Mouse (Mus musculus): Measurements from ENCODE around the gene Acoxl. TPM values are rescaled to one million over a fixed set of nuclear protein-coding genes. Genes with fewer than 3 reads are reported as not detected.

Acoxl gene
- polyA plus RNA-seq, 1 experiment, result not detected

DNA sequence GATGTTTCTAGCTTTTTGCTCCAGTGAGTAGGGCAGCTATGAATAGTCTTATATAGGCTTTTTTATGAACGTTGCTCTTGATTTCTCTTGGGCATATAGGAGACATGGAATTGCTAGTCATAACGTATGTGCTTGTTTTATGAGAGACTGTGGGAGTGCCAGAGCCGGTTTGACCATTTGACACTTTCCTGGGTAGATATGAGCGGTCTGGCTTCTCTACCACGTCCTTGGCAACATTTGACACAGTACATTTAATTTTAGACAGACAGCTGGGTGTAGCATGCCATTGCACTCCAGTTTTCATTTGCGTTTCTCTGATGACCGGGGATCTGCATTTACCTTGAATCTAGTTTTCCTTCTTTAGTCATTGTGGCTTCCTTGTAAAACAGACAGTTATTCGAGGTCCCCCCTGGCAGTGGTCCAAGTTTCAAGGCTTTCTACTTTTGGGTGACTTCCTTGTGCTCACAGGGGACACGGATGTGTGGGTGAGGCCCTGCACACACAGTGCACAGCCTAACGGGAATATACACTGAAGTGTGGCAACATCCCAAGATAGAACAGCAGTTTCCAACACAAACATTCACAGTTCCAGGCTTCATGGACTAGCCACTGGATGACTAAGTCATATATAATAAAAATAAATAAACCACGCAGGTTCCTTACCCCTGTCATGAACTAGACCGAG lies 202.5 kb downstream of the Acoxl start:
- Histone ChIP-seq H3K4me3 (replicated peaks) (no peak overlapping the region), H3K36me3 (replicated peaks; ENCODE audit: low read length) (no peaks in the 10 kb centered on the region), H3K27me3 (replicated peaks) (peaks cover 5% of the 10 kb centered on the region), H3K9me3 (peaks cover 25% of the 10 kb centered on the region), H3K4me1 (peaks cover 1% of the 10 kb centered on the region; the same call in 1 of the 2 replicates)
- TF ChIP-seq GATA1 (IDR thresholded peaks at IDR 0.05; ENCODE audit: borderline replicate concordance, low read length) (no peak), FLI1 (IDR thresholded peaks at IDR 0.05; ENCODE audit: low read length) (no peak)

- TF ChIP-seq FLI1 (IDR thresholded peaks at IDR 0.05; ENCODE audit: low read length) (no peak), GATA1 (IDR thresholded peaks at IDR 0.05; ENCODE audit: borderline replicate concordance, low read length) (no peak)
- Histone ChIP-seq H3K36me3 (replicated peaks; ENCODE audit: low read length) (no peaks in the 10 kb centered on the region), H3K4me1 (peaks cover 6% of the 10 kb centered on the region; the same call in 1 of the 2 replicates), H3K4me3 (replicated peaks) (peak overlapping the region; percentile 79), H3K9me3 (peaks cover 19% of the 10 kb centered on the region), H3K27me3 (replicated peaks) (peaks cover 2% of the 10 kb centered on the region)
Observed at GRCm38 (mm10) chr2:128046454-128046853, 207.8 kb downstream of the Acoxl start.

- Histone ChIP-seq H3K4me3 (replicated peaks) (peak overlapping the region; percentile 78), H3K27me3 (replicated peaks) (no peaks in the 10 kb centered on the region), H3K36me3 (replicated peaks; ENCODE audit: low read length) (peaks cover 12% of the 10 kb centered on the region), H3K4me1 (peaks cover 15% of the 10 kb centered on the region), H3K9me3 (peaks cover 25% of the 10 kb centered on the region)
- no peak for TF ChIP-seq FLI1 (IDR thresholded peaks at IDR 0.05; ENCODE audit: low read length)
- TF ChIP-seq GATA1 (IDR thresholded peaks at IDR 0.05; ENCODE audit: borderline replicate concordance, low read length), result no peak
Observed at GRCm38 (mm10) chr2:128054905-128055304, 216.2 kb downstream of the Acoxl start.

GRCm38 (mm10) chr2:128057872-128058271 lies 219.2 kb downstream of the Acoxl start:
- H3K36me3 ChIP-seq (replicated peaks; ENCODE audit: low read length), result peaks cover 12% of the 10 kb centered on the region
- peaks cover 25% of the 10 kb centered on the region for H3K9me3 ChIP-seq

DNA sequence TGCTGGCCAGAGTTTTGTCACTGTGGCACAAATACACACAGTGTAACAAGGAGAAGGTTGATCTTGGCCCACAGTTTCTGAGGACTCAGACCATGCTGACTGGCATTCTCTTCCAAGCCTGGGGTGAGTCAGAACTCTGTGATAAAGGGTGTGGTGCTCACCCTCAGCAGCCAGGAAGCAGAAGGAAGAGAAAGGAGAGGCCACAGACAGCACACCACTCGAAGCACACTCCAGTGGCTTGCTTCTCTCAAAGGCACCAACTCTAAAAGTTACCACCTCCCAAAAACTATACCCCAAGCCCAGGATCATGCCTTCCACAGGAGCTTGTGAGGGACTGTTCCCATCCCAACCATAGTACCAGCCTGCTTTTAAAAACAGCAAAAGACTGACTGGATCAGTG lies 220.0 kb downstream of the Acoxl start:
- Histone ChIP-seq H3K4me3 (replicated peaks) (no peak overlapping the region), H3K9me3 (peaks cover 25% of the 10 kb centered on the region)

More at GRCm38 (mm10) chr2:128057872-128058271, 219.2 kb downstream of the Acoxl start:
- peaks cover 2% of the 10 kb centered on the region for H3K27me3 ChIP-seq (replicated peaks)
- H3K4me3 ChIP-seq (replicated peaks), result no peak overlapping the region
- peaks cover 29% of the 10 kb centered on the region for H3K4me1 ChIP-seq
- TF ChIP-seq GATA1 (IDR thresholded peaks at IDR 0.05; ENCODE audit: borderline replicate concordance, low read length), result no peak
- no peak for TF ChIP-seq FLI1 (IDR thresholded peaks at IDR 0.05; ENCODE audit: low read length)

GRCm38 (mm10) chr2:128060213-128060612 lies 221.5 kb downstream of the Acoxl start:
- peaks cover 28% of the 10 kb centered on the region for H3K4me1 ChIP-seq
- no peak overlapping the region for H3K4me3 ChIP-seq (replicated peaks)
- H3K27me3 ChIP-seq (replicated peaks), result peaks cover 13% of the 10 kb centered on the region
- TF ChIP-seq FLI1 (IDR thresholded peaks at IDR 0.05; ENCODE audit: low read length) (no peak), GATA1 (IDR thresholded peaks at IDR 0.05; ENCODE audit: borderline replicate concordance, low read length) (no peak)
- peaks cover 15% of the 10 kb centered on the region for H3K9me3 ChIP-seq
- H3K36me3 ChIP-seq (replicated peaks; ENCODE audit: low read length), result peaks cover 8% of the 10 kb centered on the region

More for the DNA sequence above, 220.0 kb downstream of the Acoxl start:
- no peak for TF ChIP-seq GATA1 (IDR thresholded peaks at IDR 0.05; ENCODE audit: borderline replicate concordance, low read length)
- no peak for TF ChIP-seq FLI1 (IDR thresholded peaks at IDR 0.05; ENCODE audit: low read length)
- peaks cover 12% of the 10 kb centered on the region for H3K36me3 ChIP-seq (replicated peaks; ENCODE audit: low read length)
- peaks cover 5% of the 10 kb centered on the region for H3K27me3 ChIP-seq (replicated peaks)
- H3K4me1 ChIP-seq, result peaks cover 34% of the 10 kb centered on the region

- Histone ChIP-seq H3K9me3 (peaks cover 10% of the 10 kb centered on the region; the same call in 1 of the 2 replicates), H3K27me3 (replicated peaks) (peaks cover 13% of the 10 kb centered on the region), H3K36me3 (replicated peaks; ENCODE audit: low read length) (peaks cover 2% of the 10 kb centered on the region), H3K4me1 (peaks cover 30% of the 10 kb centered on the region), H3K4me3 (replicated peaks) (no peak overlapping the region)
- no peak for TF ChIP-seq GATA1 (IDR thresholded peaks at IDR 0.05; ENCODE audit: borderline replicate concordance, low read length)
- no peak for TF ChIP-seq FLI1 (IDR thresholded peaks at IDR 0.05; ENCODE audit: low read length)
Observed at GRCm38 (mm10) chr2:128060680-128061287, 222.1 kb downstream of the Acoxl start.

DNA sequence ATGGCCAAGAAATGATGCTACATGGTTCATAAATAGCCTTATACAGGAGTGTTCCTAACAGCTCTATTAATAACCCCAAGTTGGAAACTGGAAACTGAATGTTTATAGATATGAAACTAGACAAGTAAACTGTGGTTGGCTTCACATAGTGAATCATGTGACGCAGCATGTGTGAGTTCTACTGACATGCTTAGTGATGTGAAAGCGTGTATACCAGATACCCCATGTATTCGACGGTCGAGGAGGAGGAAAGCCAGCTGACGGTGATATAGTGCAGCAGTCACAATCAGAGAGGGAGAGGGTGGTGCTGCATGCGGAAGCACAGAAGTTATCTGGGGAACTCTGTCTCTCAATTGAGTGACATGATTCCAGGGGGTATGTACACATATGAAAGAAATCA lies 222.8 kb downstream of the Acoxl start:
- TF ChIP-seq FLI1 (IDR thresholded peaks at IDR 0.05; ENCODE audit: low read length), result no peak
- TF ChIP-seq GATA1 (IDR thresholded peaks at IDR 0.05; ENCODE audit: borderline replicate concordance, low read length), result no peak
- no peaks in the 10 kb centered on the region for H3K36me3 ChIP-seq (replicated peaks; ENCODE audit: low read length)
- peaks cover 37% of the 10 kb centered on the region for H3K4me1 ChIP-seq
- H3K4me3 ChIP-seq (replicated peaks), result no peak overlapping the region
- H3K27me3 ChIP-seq (replicated peaks), result peaks cover 13% of the 10 kb centered on the region
- peaks cover 10% of the 10 kb centered on the region; the same call in 1 of the 2 replicates for H3K9me3 ChIP-seq

DNA sequence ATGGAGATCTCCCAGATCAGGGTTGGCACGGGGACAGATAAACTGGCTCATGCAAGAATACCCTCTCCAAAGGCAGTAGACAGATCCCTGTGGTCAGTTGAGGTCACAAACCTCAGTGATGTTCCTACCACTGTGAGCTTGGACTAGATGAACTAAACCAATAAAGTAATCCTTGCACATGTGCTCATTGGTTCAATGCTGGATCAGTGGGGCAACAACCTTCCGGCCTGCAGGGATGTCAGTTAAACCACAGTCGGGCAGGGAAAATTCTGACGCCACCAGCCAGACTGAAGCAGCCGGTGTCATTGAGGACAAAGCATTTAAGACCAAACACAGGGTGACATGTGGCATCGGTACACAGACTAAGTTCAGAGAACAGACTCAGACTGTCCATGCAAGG lies 224.1 kb downstream of the Acoxl start:
- Histone ChIP-seq H3K4me1 (peaks cover 39% of the 10 kb centered on the region), H3K9me3 (peaks cover 9% of the 10 kb centered on the region; the same call in 1 of the 2 replicates), H3K4me3 (replicated peaks) (no peak overlapping the region), H3K27me3 (replicated peaks) (peaks cover 19% of the 10 kb centered on the region), H3K36me3 (replicated peaks; ENCODE audit: low read length) (no peaks in the 10 kb centered on the region)
- TF ChIP-seq FLI1 (IDR thresholded peaks at IDR 0.05; ENCODE audit: low read length) (no peak), GATA1 (IDR thresholded peaks at IDR 0.05; ENCODE audit: borderline replicate concordance, low read length) (no peak)

DNA sequence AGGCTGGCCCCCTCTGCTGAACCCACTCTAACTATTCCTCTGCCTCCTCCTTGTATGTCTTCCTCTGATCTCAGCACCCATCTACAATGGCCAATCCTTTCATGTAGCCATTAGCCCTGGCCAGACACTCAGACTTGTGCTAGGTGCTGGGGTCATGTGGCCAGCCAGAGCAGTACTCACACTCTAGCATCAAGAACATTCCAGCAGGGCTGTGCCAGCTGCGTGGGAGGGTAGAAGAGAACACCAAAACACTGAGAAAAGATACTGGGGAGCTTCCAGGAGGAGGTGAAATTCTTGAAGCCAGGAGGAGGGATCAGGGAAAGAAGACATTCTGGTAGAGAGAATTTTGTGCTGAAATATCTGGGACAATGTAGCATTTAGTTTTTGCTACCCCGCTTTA lies 226.3 kb downstream of the Acoxl start:
- Histone ChIP-seq H3K9me3 (no peaks in the 10 kb centered on the region), H3K27me3 (replicated peaks) (peaks cover 22% of the 10 kb centered on the region), H3K4me1 (peaks cover 42% of the 10 kb centered on the region), H3K36me3 (replicated peaks; ENCODE audit: low read length) (no peaks in the 10 kb centered on the region), H3K4me3 (replicated peaks) (no peak overlapping the region)
- TF ChIP-seq GATA1 (IDR thresholded peaks at IDR 0.05; ENCODE audit: borderline replicate concordance, low read length) (no peak), FLI1 (IDR thresholded peaks at IDR 0.05; ENCODE audit: low read length) (no peak)

Data from megakaryocyte, embryonic 14.5 days (primary cell).